Mouse (Mus musculus): Measurements from ENCODE around the gene Cltc. TPM values are rescaled to one million over a fixed set of nuclear protein-coding genes. Genes with fewer than 3 reads are reported as not detected.
"Not testable (repeated sequence)": the region's sequence is repeated elsewhere in the genome, so short reads cannot be mapped to it uniquely, and the experiment has no call there.

Gene Cltc
- polyA plus RNA-seq, 1 experiment from 2014 or later, result 64.5 TPM

GRCm38 (mm10) chr11:86764501-86764900 is 7.1 kb upstream of the Cltc start:
- no peak overlapping the region for H3K4me2 ChIP-seq (replicated peaks; ENCODE audit: low read depth)
- no peaks in the 10 kb centered on the region for H3K4me1 ChIP-seq (replicated peaks; ENCODE audit: control insufficient read depth, insufficient read depth)
- WGBS, result 86% methylated on average over 2 of the region's 2 CpGs
- H3K27me3 ChIP-seq (ENCODE audit: control insufficient read depth, insufficient read depth, low read length), result no peaks in the 10 kb centered on the region
- H3K36me3 ChIP-seq (ENCODE audit: control insufficient read depth, insufficient read depth, low read length), result no peaks in the 10 kb centered on the region
- no peaks in the 10 kb centered on the region for H3K9me3 ChIP-seq (ENCODE audit: control insufficient read depth, low read length)
- ATAC-seq (ENCODE audit: low FRiP score, low TSS enrichment) (no peak), DNase-seq (ENCODE audit: low spot score) (no peak)
- TF ChIP-seq CTCF (IDR thresholded peaks at IDR 0.05; ENCODE audit: low read depth), result no peak
- TF ChIP-seq EP300 (optimal IDR thresholded peaks at IDR 0.05), result no peak
- H3K9ac ChIP-seq (ENCODE audit: low read length), result no peak overlapping the region
- H3K4me3 ChIP-seq (ENCODE audit: low read depth, low read length), result no peak overlapping the region
- H3K27ac ChIP-seq (replicated peaks), result no peak overlapping the region

- not testable (repeated sequence) for H3K27ac ChIP-seq (replicated peaks); H3K4me3 ChIP-seq (ENCODE audit: low read depth, low read length); H3K4me2 ChIP-seq (replicated peaks; ENCODE audit: low read depth); H3K4me1 ChIP-seq (replicated peaks; ENCODE audit: control insufficient read depth, insufficient read depth); H3K27me3 ChIP-seq (ENCODE audit: control insufficient read depth, insufficient read depth, low read length); H3K9me3 ChIP-seq (ENCODE audit: control insufficient read depth, low read length); DNase-seq (ENCODE audit: low spot score); ATAC-seq (ENCODE audit: low FRiP score, low TSS enrichment); H3K9ac ChIP-seq (ENCODE audit: low read length); H3K36me3 ChIP-seq (ENCODE audit: control insufficient read depth, insufficient read depth, low read length)
- 95% methylated on average over 11 of the region's 11 CpGs for WGBS
Measured at GRCm38 (mm10) chr11:86763127-86763526, 5.8 kb upstream of the Cltc start.

- Histone ChIP-seq H3K27me3 (ENCODE audit: control insufficient read depth, insufficient read depth, low read length) (no peaks in the 10 kb centered on the region), H3K4me1 (replicated peaks; ENCODE audit: control insufficient read depth, insufficient read depth) (no peaks in the 10 kb centered on the region; the same call in 1 of the 2 replicates), H3K36me3 (ENCODE audit: control insufficient read depth, insufficient read depth, low read length) (no peaks in the 10 kb centered on the region), H3K4me3 (ENCODE audit: low read depth, low read length) (no peak overlapping the region), H3K27ac (replicated peaks) (no peak overlapping the region), H3K9me3 (ENCODE audit: control insufficient read depth, low read length) (no peaks in the 10 kb centered on the region), H3K4me2 (replicated peaks; ENCODE audit: low read depth) (no peak overlapping the region), H3K9ac (ENCODE audit: low read length) (no peak overlapping the region)
- no peak for ATAC-seq (ENCODE audit: low FRiP score, low TSS enrichment)
- DNase-seq (ENCODE audit: low spot score), result no peak
- TF ChIP-seq CTCF (IDR thresholded peaks at IDR 0.05; ENCODE audit: low read depth) (no peak), EP300 (optimal IDR thresholded peaks at IDR 0.05) (no peak)
Measured at GRCm38 (mm10) chr11:86760357-86760756, 3.0 kb upstream of the Cltc start.

GRCm38 (mm10) chr11:86759886-86760285 is 2.5 kb upstream of the Cltc start:
- DNase-seq (ENCODE audit: low spot score) (no peak), ATAC-seq (ENCODE audit: low FRiP score, low TSS enrichment) (no peak)
- TF ChIP-seq EP300 (optimal IDR thresholded peaks at IDR 0.05), result no peak
- TF ChIP-seq CTCF (IDR thresholded peaks at IDR 0.05; ENCODE audit: low read depth), result no peak
- Histone ChIP-seq H3K9me3 (ENCODE audit: control insufficient read depth, low read length) (no peaks in the 10 kb centered on the region), H3K4me2 (replicated peaks; ENCODE audit: low read depth) (no peak overlapping the region), H3K4me1 (replicated peaks; ENCODE audit: control insufficient read depth, insufficient read depth) (no peaks in the 10 kb centered on the region; the same call in 1 of the 2 replicates), H3K36me3 (ENCODE audit: control insufficient read depth, insufficient read depth, low read length) (no peaks in the 10 kb centered on the region), H3K9ac (ENCODE audit: low read length) (no peak overlapping the region), H3K4me3 (ENCODE audit: low read depth, low read length) (no peak overlapping the region), H3K27ac (replicated peaks) (no peak overlapping the region), H3K27me3 (ENCODE audit: control insufficient read depth, insufficient read depth, low read length) (no peaks in the 10 kb centered on the region)
- WGBS, result 81% methylated on average over 2 of the region's 2 CpGs

GRCm38 (mm10) chr11:86759226-86759625 is 1.9 kb upstream of the Cltc start:
- DNase-seq (ENCODE audit: low spot score), result no peak
- 91% methylated on average over 1 of the region's 1 CpGs for WGBS
- H3K27ac ChIP-seq (replicated peaks), result no peak overlapping the region; the same call in 1 of the 2 replicates
- H3K27me3 ChIP-seq (ENCODE audit: control insufficient read depth, insufficient read depth, low read length), result no peaks in the 10 kb centered on the region
- no peak overlapping the region for H3K4me3 ChIP-seq (ENCODE audit: low read depth, low read length)
- H3K9me3 ChIP-seq (ENCODE audit: control insufficient read depth, low read length), result no peaks in the 10 kb centered on the region
- no peak for TF ChIP-seq CTCF (IDR thresholded peaks at IDR 0.05; ENCODE audit: low read depth)
- TF ChIP-seq EP300 (optimal IDR thresholded peaks at IDR 0.05), result no peak
- H3K9ac ChIP-seq (ENCODE audit: low read length), result no peak overlapping the region
- no peaks in the 10 kb centered on the region for H3K36me3 ChIP-seq (ENCODE audit: control insufficient read depth, insufficient read depth, low read length)
- no peak for ATAC-seq (ENCODE audit: low FRiP score, low TSS enrichment)
- no peaks in the 10 kb centered on the region; the same call in 1 of the 2 replicates for H3K4me1 ChIP-seq (replicated peaks; ENCODE audit: control insufficient read depth, insufficient read depth)
- H3K4me2 ChIP-seq (replicated peaks; ENCODE audit: low read depth), result no peak overlapping the region

GRCm38 (mm10) chr11:86758559-86758958 is 1.2 kb upstream of the Cltc start:
- Histone ChIP-seq H3K27me3 (ENCODE audit: control insufficient read depth, insufficient read depth, low read length) (no peaks in the 10 kb centered on the region), H3K9me3 (ENCODE audit: control insufficient read depth, low read length) (no peaks in the 10 kb centered on the region), H3K4me3 (ENCODE audit: low read depth, low read length) (peak overlapping the region; percentile 97), H3K36me3 (ENCODE audit: control insufficient read depth, insufficient read depth, low read length) (no peaks in the 10 kb centered on the region), H3K4me1 (replicated peaks; ENCODE audit: control insufficient read depth, insufficient read depth) (peaks cover under 1% of the 10 kb centered on the region), H3K4me2 (replicated peaks; ENCODE audit: low read depth) (peak overlapping the region; percentile 62), H3K27ac (replicated peaks) (peak overlapping the region; percentile 99), H3K9ac (ENCODE audit: low read length) (peak overlapping the region; percentile 99)
- ATAC-seq (ENCODE audit: low FRiP score, low TSS enrichment) (no peak), DNase-seq (ENCODE audit: low spot score) (no peak)
- no peak for TF ChIP-seq CTCF (IDR thresholded peaks at IDR 0.05; ENCODE audit: low read depth)
- no peak for TF ChIP-seq EP300 (optimal IDR thresholded peaks at IDR 0.05)
- 24% methylated on average over 6 of the region's 6 CpGs for WGBS

All from stomach, postnatal 0 days (tissue).